Mouse (Mus musculus) v-Abl transformed pro-B cells (cell line): ENCODE measurements around the gene Nkpd1.
"Not testable (repeated sequence)": the region's sequence is repeated elsewhere in the genome, so short reads cannot be mapped to it uniquely, and the experiment has no call there.

Experiments used
- in situ Hi-C, 2 experiments: fragments of 400-800 bp; cut with MboI; formaldehyde crosslinking; loops; one replicate each; pipeline ENCODE4 v1.15.1; 2025; ENCODE audit not compliant: unreplicated experiment in 2 of 2

The Nkpd1 gene

DNA sequence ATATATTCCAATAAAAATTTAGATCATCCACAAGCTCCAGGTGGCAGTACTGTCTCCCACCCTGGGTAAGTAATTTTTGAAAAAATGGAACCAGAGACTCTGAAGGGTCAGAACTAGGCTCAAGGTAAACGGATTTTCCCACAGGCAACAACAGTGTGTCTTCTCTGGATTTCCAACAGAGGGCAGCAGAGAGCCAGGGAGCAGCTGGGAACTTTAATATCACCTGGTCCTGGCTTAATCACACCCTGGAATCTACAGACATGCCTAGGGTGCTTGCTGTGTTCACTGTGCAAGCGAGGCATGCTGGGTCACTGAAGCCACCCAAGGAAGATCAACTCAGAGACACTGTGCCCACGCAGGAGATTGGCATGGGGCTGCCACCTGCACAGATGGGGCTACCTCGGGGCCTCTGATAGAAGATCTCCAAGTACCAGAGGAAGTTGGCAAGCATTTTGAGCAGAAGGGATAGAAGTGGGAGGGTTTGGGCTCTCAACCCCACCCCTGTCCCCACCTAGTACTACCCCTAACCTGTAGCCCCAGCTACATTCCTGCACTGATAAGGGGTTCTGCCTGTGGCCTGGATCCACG is 14.1 kb upstream of the Nkpd1 start:
- in situ Hi-C loops, result loop anchor here (5.0 to 10.0 kb wide), 3 partner anchors 84 to 209 kb away; no protein-coding TSS in a partner anchor

DNA sequence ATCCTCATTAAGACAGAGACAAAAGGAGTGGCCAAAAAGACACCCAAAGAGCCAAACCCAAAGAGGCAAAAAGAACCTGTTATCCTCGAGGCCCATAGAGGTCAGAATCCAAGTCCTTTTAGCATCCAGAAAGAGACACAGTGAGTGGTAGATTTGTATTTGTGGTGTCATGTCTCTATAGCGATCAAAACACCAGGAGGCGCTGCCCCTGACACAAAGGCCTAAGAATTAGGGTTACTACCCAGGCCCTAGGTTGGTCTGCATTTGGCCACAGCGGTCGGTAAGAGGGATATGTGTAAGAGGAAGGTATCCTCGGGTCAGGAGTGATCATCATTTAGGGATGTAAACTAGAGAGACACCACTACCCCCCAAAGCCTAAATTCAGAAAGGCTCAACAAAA is 11.3 kb upstream of the Nkpd1 start:
- in situ Hi-C loops, result loop anchor here (5.0 to 10.0 kb wide), 3 partner anchors 36 to 108 kb away; partner anchors contain the start of genes Gemin7 (in 1 of the 2) and Zfp296 (in 1 of the 2)

DNA sequence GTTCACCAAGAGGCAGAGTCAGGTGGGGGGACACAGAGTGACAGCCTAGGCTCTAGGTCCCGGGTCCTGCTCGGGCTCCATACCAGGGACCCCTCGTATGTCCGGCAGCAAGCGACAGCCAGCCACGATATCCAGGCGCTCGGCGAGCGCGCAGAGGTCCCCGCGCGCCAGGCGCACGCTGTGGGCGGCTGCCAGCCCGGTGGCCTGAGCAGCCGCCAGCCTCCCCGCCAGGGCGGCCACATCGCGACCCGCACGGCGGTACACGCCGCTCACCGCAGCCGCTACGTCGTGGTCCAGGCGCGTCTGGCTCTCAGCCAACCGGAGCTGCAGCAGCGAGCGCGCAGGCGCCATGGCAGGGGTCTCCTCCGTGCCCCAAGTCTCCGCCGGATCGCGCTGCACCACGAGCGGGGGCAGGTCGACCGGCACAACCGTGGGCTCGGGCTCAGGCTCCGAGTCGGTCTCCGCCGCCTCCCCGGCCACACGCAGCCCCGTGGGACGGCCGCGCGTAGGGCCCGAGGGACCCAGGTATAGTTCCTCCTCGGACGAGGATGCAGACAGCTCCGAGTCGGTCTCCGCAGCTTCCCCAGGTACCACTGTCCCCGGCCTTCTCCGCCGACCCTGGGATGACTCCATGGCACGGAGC is 10.5 kb upstream of the Nkpd1 start:
- in situ Hi-C loops, result loop anchor here (5.0 to 10.0 kb wide), 3 partner anchors 35 to 108 kb away; partner anchors contain the start of genes Gemin7 (in 1 of the 2) and Zfp296 (in 1 of the 2)

DNA sequence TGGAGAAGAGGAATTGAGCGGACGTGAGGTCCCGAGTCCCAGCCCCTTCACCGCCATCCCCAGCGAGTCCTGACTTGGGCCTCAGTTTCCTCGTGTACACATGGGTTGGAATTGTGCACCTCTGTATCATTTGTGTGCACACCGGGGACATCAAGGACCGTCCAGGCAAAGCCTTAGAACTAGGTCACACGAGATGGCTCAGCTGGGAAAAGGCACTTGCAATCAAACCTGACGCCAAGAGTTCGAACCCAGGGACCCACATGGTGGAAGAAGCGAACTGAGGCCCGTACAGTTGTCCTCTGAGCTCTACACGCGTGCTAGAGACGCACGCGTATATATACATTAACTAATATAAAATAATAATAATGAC is 10.0 kb upstream of the Nkpd1 start:
- in situ Hi-C loops, result loop anchor here (5.0 to 10.0 kb wide), 3 partner anchors 35 to 107 kb away; partner anchors contain the start of genes Gemin7 (in 1 of the 2) and Zfp296 (in 1 of the 2)

DNA sequence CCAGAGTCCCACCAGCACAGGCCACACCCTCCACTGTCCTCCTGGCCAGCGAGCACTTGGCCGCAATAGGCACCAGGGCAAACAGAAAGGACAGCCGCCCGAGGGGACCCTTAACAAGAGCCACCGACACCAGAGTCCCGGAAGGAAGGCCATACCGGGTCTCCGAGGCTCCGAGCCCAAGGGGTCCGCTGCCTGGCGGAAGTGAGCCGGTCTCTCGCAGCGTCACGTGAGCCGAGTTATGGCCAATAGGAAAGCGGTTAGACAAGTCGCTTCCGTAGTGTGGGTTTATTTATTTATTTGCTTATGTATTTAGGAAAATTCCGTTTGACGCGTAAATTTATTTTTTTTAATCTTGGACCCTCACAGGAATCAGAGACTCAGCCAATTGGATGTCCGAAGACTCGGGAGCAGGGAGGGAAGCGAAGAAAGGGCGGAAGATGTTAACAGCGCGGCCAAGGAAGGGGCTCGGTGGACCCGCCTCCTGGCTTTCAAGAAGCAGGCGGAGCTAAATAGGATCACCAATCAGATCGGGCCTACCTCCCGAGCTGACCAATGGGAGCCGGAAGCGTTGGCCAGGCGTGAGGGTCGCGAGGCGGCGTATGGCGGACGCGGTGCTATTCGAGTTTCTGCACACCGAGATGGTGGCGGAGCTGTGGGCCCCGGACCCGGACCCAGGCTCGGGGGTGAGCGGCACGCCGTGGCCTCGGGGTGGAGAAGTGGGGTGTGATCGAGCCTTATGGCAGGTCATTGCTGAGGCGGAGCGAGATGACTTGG is 9.3 kb upstream of the Nkpd1 start, which contains the start of the genes Bloc1s3 and Trappc6a:
Bloc1s3 (minus strand) TSS at position 218 of the 774 bp plus-strand sequence.
Trappc6a (plus strand) TSS at position 246 of the 774 bp plus-strand sequence.
- in situ Hi-C loops, result loop anchor here (5.0 to 10.0 kb wide), 3 partner anchors 34 to 106 kb away; partner anchors contain the start of genes Gemin7 (in 1 of the 2) and Zfp296 (in 1 of the 2)

DNA sequence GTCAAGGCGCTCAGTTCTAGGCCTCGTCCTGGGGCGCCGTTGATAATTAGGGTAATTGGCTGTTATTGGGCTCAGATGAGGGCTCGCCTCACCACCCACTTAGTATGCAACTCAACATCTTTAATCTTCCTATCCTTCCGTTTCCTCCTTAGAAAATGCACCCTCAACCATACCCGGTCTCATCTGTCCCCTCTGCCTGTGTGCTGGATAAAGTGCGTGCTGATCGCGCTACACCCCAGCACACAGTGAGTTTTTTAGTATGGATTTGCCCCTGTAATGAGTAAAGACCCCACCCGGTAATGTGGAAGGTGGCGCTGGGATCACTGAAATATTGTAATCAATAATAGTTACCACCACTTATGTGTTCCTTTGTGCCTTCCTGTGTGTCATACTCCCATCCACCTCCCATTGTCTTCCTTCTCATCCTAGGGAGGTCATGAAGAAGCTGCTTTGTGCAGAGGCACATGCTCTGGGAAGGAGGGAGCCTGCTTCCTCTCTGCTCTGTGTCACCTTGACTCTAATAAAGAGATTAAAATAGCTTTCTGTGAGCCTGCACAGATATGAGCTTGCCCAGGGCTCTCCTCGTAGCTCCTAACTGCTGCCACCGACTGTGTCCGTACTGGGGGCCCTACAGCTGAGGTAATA is 8.6 kb upstream of the Nkpd1 start:
- in situ Hi-C loops, result loop anchor here (5.0 to 10.0 kb wide), 3 partner anchors 33 to 106 kb away; partner anchors contain the start of genes Gemin7 (in 1 of the 2) and Zfp296 (in 1 of the 2)

DNA sequence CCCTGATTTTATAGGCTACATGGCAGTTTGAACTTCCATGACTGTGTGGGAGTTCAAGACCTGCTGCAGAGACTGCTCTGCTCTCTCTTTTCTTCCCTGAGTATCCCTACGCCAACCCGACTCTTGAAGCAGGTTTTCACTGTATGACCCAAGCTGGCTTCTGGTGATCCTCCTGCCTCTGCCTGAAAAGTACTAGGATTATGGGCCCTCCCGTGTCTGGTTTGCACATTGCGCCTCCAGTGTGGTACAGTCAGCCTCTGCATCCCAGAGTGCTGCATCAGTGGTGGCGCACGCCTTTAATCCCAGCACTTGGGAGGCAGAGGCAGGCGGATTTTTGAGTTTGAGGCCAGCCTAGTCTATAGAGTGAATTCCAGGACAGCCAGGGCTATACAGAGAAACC is 7.9 kb upstream of the Nkpd1 start:
- in situ Hi-C loops, result loop anchor here (5.0 to 10.0 kb wide), 3 partner anchors 33 to 105 kb away; partner anchors contain the start of genes Gemin7 (in 1 of the 2) and Zfp296 (in 1 of the 2)

DNA sequence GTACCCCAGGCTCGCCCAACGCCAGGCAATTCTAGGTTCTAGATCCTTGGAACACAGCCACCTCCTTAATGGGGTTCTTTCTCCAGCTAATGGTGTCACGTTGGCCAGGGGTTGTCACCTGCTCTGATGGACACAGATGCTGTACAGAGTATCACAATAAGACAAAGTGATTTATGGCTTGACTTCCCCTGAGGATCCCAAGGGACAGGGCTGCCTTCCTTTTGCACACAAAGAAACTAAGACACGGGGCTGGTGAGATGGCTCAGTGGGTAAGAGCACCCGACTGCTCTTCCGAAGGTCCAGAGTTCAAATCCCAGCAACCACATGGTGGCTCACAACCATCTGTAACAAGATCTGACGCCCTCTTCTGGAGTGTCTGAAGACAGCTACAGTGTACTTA is 5.7 kb upstream of the Nkpd1 start:
- in situ Hi-C loops, result not testable (repeated sequence)

DNA sequence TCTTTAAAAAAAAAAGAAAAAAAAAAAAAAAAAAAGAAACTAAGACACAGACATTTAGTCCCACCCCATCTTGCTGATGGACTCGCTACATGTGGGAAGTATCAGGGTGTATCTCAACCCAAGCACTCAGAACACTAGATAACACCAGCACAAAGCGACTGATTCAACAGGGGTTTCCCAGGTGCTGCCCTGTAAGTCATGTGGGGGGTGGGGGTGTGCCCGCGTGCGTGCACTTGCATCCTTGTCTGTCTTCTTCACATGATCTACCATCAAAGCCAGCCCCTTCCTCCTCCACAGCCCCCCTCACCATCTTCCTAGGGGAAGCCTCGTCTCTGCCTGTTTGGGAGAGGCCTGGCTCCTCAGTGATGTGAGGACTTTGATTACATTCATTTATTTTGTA is 5.3 kb upstream of the Nkpd1 start:
- in situ Hi-C loops, result no loop called here

DNA sequence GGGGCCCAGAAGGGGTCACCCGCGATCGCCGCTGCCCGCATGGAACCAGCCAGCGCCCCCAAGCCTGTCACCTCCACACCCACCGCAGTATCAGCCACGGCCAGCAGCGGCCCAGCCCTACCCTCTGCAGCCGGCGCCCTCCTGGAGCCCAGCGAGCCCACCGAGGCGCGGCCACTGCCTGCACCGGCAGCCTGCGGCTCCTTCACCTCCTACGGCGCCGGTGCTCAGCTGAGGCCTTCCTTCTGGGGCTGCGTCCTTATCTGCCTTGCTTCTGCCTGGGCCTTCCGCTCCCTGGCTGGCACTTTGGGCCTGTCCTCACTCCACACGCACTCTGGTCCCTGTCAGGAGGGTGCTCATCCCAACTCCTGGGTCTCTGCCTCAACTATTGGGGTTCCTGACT is 2.4 kb downstream of the Nkpd1 start:
- in situ Hi-C loops, result no loop called here

DNA sequence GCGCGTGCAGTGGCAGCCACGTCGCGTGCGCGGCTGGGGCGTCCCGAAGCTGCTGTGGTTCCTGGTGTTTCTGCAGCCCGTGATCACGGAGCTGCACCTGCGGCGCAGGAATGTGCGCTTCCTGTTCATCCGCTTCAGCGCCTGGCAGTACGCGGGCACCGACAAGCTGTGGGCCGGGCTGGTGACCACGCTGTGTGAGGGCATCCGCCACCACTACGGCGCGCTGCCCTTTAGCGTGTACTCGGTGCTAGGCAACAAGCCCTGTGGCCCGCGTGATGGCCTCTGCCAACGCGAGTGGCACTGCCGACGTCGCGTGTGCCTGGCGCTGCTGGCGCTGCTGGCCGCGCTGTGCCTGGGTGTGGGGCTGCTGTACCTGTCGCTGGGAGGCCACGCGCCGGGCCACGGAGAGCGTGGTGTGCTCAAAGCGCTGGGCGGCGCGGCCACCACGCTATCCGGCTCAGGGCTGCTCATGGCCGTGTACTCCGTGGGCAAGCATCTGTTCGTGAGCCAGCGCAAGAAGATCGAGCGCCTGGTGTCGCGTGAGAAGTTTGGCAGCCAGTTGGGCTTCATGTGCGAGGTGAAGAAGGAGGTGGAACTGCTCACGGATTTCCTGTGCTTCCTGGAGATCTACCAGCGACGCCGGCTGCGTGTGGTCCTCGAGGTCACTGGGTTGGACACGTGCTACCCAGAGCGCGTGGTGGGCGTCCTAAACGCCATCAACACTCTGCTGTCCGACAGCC is 5.5 kb downstream of the Nkpd1 start:
- in situ Hi-C loops, result no loop called here

DNA sequence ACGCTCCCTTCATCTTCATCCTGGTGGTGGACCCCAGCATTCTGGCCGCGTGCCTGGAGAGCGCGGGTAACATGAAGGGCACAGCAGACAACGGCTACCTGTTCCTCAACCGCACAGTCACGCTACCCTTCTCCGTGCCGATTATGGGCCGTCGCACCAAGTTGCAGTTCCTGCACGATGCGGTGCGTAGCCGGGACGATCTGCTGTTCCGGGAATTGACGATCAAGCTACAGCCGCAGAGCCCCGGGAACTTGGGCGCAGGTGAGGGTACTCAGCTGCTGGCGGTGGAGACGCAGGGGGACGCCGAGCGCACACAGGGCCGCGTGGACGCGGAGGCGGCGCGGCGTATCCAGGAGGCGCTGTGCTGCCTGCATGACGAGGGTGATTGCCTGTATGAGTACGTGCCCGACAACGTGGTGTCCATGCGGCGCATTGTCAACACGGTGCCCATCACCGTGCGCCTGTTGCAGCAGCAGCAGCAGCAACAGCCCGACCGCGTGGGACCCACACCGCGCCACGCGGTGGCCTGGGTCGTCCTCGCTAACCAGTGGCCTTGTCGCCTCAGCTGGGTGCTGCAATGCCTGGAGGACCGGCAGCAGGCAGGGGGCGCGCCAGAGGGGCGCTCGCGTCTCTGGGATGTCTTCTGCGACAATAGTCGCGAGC is 6.2 kb downstream of the Nkpd1 start:
- in situ Hi-C loops, result no loop called here

DNA sequence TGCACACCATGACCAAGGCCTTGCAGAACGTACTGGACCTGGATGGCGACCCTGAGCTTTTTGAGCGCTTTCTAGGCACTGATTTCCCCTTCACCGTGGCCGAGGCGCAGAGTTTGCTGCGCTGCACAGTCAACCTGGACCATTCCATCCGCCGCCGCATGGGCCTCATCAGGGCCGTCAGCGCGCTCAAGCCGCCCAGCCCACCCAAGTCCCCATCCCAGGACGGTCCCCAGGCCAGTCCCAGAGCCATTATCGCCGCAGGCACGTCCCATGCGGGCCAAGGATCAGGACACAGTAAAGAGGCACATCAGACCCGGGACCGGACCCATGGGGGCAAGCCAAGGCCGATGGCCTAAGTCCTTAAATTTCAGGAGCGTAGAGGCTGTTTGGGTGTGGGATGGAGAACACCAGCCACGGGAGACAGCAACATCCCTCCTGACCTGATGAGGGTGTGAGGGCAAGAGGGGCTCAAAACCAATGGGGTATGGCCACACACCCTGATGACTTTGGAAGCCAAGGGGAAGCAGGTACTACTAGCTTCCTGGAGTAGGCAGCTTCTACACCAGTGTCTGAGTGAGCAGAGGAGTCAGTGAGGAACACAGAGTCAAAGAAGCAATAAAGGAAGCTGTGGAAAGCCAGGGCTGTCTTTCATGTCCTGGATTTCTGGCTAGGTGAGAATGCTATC is 6.9 kb downstream of the Nkpd1 start:
- in situ Hi-C loops, result no loop called here

DNA sequence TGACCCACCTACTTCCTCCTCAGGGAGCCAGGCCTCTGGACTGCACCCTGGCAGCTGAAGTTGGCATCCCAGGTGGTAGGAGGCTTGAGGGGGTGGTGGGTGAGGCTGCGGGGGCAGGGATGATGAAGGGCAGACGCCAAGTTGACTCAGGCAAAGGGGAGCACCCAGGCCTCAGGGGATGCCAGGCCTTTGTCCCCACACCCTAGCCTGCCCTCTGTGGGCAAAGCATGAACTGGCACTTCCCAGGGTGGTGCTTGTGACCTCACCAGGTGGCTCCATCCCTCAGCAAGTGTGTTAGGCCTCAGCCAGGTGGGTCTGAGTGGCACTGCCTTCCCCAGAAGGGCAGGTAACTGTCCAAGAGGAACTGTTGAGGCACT is 7.5 kb downstream of the Nkpd1 start:
- in situ Hi-C loops, result no loop called here

DNA sequence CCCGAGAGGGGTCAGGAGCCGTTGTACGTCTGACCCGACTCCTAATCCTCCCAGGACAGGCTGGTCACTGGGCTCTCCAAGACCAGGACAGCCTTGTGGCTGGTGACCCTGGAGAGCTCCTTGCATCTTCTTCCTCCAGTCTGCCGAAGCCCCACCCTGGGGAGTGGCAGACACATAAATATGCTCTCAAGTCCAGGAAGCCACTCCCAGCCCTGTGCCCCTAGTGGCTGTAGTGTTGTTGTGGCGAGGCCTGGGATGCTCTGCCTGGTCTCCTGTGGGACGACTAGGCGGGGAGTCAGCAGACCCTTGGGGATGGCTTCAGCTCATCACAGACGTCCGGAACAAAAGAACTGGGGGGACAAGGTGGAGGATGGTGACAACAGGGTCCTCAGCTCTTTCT is 13.4 kb downstream of the Nkpd1 start:
- in situ Hi-C loops, result no loop called here

DNA sequence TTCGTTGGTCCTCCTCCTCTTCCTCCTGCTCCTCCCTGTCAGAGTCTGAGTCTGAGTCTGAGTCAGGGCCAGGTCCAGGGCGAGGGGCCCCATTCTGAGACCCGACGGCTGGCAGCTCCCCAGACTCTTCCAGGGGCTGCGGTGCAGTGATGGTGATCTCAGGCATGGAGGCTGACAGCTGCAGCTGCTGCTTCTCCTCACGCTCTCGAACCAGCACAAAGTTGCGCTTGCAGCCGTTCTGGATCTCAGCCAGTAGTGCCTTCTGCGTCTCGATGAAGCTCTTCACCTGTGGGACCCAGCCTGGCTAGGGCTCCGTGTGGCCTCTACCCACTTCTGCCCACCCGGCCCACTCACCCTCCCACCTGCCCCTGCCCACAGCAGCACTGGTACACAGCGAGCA is 14.6 kb downstream of the Nkpd1 start:
- in situ Hi-C loops, result no loop called here

DNA sequence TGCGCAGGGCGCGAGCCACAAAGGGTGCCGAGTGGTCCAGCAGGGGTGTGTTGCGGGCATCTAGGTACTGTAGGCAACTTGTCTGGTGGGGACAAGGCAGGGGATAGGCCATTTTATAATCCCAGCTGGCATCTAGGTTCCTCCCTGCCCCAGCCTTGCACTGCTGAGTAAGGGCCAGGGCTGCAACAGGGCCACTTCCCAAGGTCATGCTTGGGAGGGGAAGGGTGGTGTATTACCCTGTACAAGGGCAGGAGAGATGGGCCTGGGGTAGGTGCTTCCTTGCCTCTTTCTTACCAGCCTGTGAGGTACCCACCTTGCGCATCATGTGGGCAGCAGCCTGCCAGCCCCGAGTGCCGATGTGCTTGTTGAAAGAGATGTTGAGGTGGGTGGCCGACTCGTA is 17.0 kb downstream of the Nkpd1 start:
- in situ Hi-C loops, result no loop called here

DNA sequence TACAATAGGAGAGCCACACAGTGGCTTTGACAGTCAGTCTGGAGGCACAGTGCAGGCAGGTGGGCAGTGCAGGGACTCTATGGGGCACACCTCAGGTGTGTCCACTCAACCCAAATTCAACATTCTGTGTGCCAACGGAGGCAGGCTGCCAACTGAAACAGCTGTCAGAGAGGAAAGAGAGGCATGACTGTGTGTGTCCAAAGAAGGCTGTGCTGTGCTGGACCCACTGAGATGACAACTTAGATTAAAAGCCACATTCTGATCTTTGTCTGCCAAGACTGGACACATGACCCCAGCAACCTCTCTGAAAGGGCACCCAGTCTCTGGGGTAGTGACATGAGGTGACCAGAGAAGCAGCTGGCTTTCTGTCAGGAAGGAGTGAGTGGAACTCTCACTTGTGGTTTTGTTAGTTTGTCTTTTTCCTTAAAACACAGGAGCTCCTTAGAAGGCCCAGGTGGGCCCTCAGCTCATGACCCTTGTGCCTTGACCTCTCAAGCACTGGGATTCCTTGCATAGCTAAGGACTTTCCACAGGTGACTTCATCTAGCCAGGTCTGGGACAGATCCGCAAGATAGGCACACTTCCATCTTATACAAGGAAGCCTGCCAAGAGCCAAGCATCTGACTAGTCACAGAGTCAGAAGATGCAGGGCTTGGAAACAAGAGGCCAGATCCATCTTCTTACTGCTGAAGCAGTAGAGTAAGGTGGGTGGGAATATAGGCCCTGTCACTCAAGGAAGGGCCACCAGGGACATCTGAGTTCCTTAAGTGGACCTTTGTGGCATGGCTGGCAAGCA is 23.3 kb downstream of the Nkpd1 start:
- in situ Hi-C loops, result loop anchor here (5.0 kb wide), 1 partner anchor 34 kb away; the partner anchor contains the start of genes Bloc1s3 (in 2 of the 2) and Trappc6a (in 2 of the 2)
